Mouse (Mus musculus) heart, adult 2 months (tissue): ENCODE results near the gene Nsg2. TPM values are rescaled to one million over a fixed set of nuclear protein-coding genes. Genes with fewer than 3 reads are reported as not detected.

Source experiments
- DNase-seq, 2 experiments: peaks; one replicate each; pipeline ENCODE4 v3.0.0; 2021
- H3K27ac ChIP-seq: fragments of 200-600 bp; 2 replicates; pipeline ENCODE4 v1.8.1; 2022
- H3K27me3 ChIP-seq: fragments of 200-500 bp; 2 replicates; pipeline ENCODE4 v1.6.1; 2012; ENCODE audit warnings: mild to moderate bottlenecking, low read length, inconsistent platforms, mixed read lengths; ENCODE audit not compliant: control insufficient read depth, insufficient read depth
- H3K36me3 ChIP-seq: fragments of 200-500 bp; 2 replicates; pipeline ENCODE4 v1.6.1; 2012; ENCODE audit warnings: low read length, inconsistent platforms; ENCODE audit not compliant: control insufficient read depth, insufficient read depth
- H3K4me1 ChIP-seq: fragments of 200-500 bp; 2 replicates; pipeline ENCODE4 v1.6.1; 2011; ENCODE audit warnings: low read length; ENCODE audit not compliant: control insufficient read depth, insufficient read depth
- H3K4me3 ChIP-seq: fragments of 200-600 bp; 2 replicates; pipeline ENCODE4 v1.8.1; 2022
- H3K79me2 ChIP-seq: fragments of 200-500 bp; replicated peaks from 2 replicates; pipeline ENCODE4 v1.6.1; 2012; ENCODE audit warnings: mild to moderate bottlenecking, inconsistent platforms, low read length, moderate library complexity, mixed read lengths; ENCODE audit not compliant: control insufficient read depth, insufficient read depth
- H3K9ac ChIP-seq: fragments of 200-500 bp; 2 replicates; pipeline ENCODE4 v1.6.1; 2012; ENCODE audit warnings: low read depth, mild to moderate bottlenecking, control low read depth, inconsistent platforms, low read length, mixed read lengths
- CTCF ChIP-seq: fragments of 200-600 bp; IDR thresholded peaks from 2 replicates; pipeline ENCODE4 v1.8.1; 2022; ENCODE audit warnings: antibody characterized with exemption, mild to moderate bottlenecking, moderate library complexity
- EP300 ChIP-seq: fragments of 200-500 bp; IDR thresholded peaks from 2 replicates; pipeline ENCODE4 v1.6.1; 2011; ENCODE audit warnings: low read depth, low read length, control low read depth; ENCODE audit not compliant: insufficient read depth
- POLR2A ChIP-seq: fragments of 200-500 bp; IDR thresholded peaks from 2 replicates; pipeline ENCODE4 v1.6.1; 2011; ENCODE audit warnings: mild to moderate bottlenecking, low read depth, low read length, control low read depth; ENCODE audit not compliant: insufficient read depth
- WGBS: fragments of 180-500 bp; shearing (Covaris S2); methylation state at CpG from one replicate; pipeline ENCODE4 v1.1.7; 2018; 5-methylcytosine and 5-hydroxymethylcytosine counted together
- intact Hi-C: fragments of 180-260 bp; cut with DNase I; formaldehyde crosslinking; loops from one replicate; pipeline ENCODE4 v1.15.1; 2025
- polyA plus RNA-seq: library from polyadenylated mRNA; depleted of rRNA; stranded (reverse); fragments of >200 nt; gene quantifications from 2 replicates; pipeline ENCODE4 v1.2.3, GENCODE M21; 2012
- total RNA-seq, 2 experiments: library from RNA; stranded (reverse); gene quantifications; 2 replicates each; pipeline ENCODE4 v1.2.3; 2021

Gene Nsg2
- total and polyA plus RNA-seq, 3 experiments: 0.76 to 1.4 (median 1.1) TPM

DNA sequence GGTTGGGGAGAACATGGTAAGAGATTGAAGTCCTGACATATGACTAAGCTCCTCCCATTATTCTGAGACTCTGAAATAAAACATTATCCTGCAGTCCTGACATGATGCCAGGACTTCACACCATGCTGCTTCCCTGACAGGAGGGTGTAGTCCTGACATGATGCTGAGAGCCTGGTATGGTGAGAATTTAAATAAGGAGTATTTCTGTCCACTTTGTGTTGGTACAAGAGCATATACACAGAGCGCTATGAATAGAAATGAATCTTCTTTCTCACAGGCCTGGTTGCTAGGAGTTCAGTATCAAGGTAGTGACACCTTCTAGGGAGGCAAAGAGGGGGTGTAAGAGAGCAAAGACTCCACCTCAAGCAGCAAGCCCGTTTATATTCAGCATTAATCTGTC lies 60.8 kb downstream of the Nsg2 start:
- Histone ChIP-seq H3K79me2 (no peaks in the 10 kb centered on the region), H3K27ac (no peak overlapping the region), H3K27me3 (no peaks in the 10 kb centered on the region), H3K9ac (no peak overlapping the region), H3K4me1 (peaks cover 1% of the 10 kb centered on the region; the same call in 1 of the 2 replicates), H3K4me3 (no peak overlapping the region), H3K36me3 (no peaks in the 10 kb centered on the region)
- WGBS: 49% methylated on average over 2 of the region's 2 CpGs
- no peak for DNase-seq
- TF ChIP-seq CTCF: no peak
- no peak for TF ChIP-seq EP300
- no peak for TF ChIP-seq POLR2A
- intact Hi-C loops: no loop called here

GRCm38 (mm10) chr11:32061874-32062273 lies 61.6 kb downstream of the Nsg2 start:
- Histone ChIP-seq H3K27me3 (no peaks in the 10 kb centered on the region), H3K27ac (no peak overlapping the region; the same call in 1 of the 2 replicates), H3K9ac (no peak overlapping the region), H3K36me3 (no peaks in the 10 kb centered on the region), H3K79me2 (no peaks in the 10 kb centered on the region), H3K4me3 (no peak overlapping the region), H3K4me1 (peaks cover 1% of the 10 kb centered on the region; the same call in 1 of the 2 replicates)
- DNase-seq: peak; percentile 21 to 25
- WGBS: 69% methylated on average over 10 of the region's 10 CpGs
- intact Hi-C loops: no loop called here
- TF ChIP-seq CTCF (no peak), EP300 (no peak), POLR2A (no peak)

DNA sequence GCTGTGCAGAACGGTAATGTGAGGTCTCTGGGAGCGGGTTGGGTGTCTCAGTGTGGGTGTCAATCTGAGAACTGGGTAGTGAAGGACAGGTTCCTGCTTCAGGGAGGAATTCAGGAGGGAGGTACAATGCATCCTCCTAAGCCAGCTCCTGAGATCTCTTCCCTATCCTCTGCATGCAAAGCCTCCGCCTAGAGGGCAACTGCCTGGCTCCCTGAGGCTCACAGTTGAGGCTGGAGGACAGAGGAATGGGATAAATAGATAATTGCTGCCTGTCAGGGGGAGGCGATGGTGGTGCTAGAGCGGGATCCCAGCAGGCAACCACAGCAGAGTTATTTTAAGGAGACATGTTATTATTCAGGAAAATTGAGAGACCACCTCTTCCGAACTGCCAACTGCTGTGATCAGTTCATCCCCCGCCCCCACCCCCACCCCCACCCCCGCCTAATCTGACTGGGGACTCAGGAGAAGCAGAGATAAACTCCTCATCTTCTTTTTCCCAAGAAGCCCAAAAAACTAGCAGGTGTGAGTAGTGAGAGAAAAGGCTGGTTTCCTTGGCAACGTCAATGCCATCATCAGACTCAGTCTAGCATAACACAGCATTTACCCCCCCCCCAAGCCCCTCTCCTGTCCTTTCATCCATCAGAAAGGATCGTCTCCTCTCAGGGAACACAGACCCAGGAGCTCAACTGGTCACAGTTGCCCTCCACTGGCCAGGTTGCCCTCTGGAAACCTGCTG lies 63.7 kb downstream of the Nsg2 start:
- Histone ChIP-seq H3K4me1 (peaks cover 1% of the 10 kb centered on the region; the same call in 1 of the 2 replicates), H3K27me3 (no peaks in the 10 kb centered on the region), H3K9ac (no peak overlapping the region), H3K36me3 (no peaks in the 10 kb centered on the region), H3K79me2 (no peaks in the 10 kb centered on the region), H3K4me3 (no peak overlapping the region), H3K27ac (no peak overlapping the region)
- intact Hi-C loops: no loop called here
- WGBS: 49% methylated on average over 10 of the region's 10 CpGs
- no peak for DNase-seq
- TF ChIP-seq EP300: no peak
- TF ChIP-seq POLR2A: no peak
- TF ChIP-seq CTCF: no peak

DNA sequence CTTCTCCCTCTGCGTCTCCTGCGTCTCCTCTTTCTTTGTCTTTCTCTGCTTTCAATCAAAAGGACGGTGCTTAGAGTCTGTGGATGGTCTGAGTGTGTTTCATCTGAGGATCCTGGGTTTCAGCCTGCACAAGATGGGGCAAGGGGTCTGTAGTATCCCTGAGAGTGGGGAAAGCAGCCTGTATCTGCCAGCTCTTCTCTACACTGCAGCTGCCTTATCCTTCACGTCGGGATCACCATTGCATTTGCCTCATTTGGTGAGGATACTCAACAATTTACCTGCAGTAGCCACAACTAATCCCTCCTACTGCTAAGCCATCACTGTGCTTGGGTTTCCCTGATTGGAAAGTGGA lies 64.2 kb downstream of the Nsg2 start:
- DNase-seq: no peak
- Histone ChIP-seq H3K27ac (no peak overlapping the region), H3K27me3 (no peaks in the 10 kb centered on the region), H3K4me3 (no peak overlapping the region), H3K4me1 (peaks cover 1% of the 10 kb centered on the region; the same call in 1 of the 2 replicates), H3K79me2 (no peaks in the 10 kb centered on the region), H3K9ac (no peak overlapping the region), H3K36me3 (no peaks in the 10 kb centered on the region)
- TF ChIP-seq CTCF (no peak), POLR2A (no peak), EP300 (no peak)
- intact Hi-C loops: no loop called here
- WGBS: 57% methylated on average over 5 of the region's 5 CpGs

GRCm38 (mm10) chr11:32068736-32069490 lies 68.7 kb downstream of the Nsg2 start:
- intact Hi-C loops: no loop called here
- DNase-seq: no peak
- H3K9ac ChIP-seq: no peak overlapping the region

DNA sequence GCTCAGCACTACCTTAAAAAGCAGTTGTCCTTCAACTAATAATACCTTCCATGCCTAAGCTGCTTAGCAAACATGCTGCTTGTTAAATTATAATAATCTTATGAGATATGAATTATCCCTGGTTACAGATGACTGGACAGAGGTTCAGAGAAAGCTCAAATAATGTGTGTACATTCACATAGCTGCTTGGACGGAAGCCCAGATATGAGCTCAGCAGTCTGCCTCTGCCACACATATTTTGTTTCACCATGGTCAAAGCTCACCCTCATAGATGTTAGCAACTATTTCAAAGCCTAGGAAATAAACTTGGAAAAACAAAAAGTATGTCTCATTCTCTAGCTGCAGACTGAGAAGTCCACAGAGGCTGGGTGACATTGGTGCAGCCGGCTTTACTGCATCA lies 74.9 kb downstream of the Nsg2 start:
- Histone ChIP-seq H3K4me1 (no peaks in the 10 kb centered on the region), H3K4me3 (no peak overlapping the region), H3K36me3 (no peaks in the 10 kb centered on the region), H3K9ac (no peak overlapping the region), H3K79me2 (no peaks in the 10 kb centered on the region), H3K27ac (no peak overlapping the region), H3K27me3 (no peaks in the 10 kb centered on the region)
- 66% methylated on average over 2 of the region's 2 CpGs for WGBS
- TF ChIP-seq POLR2A (no peak), EP300 (no peak), CTCF (no peak)
- intact Hi-C loops: no loop called here
- DNase-seq: no peak

More at GRCm38 (mm10) chr11:32068736-32069490, 68.7 kb downstream of the Nsg2 start:
- Histone ChIP-seq H3K36me3 (no peaks in the 10 kb centered on the region), H3K4me1 (no peaks in the 10 kb centered on the region), H3K79me2 (no peaks in the 10 kb centered on the region), H3K27me3 (no peaks in the 10 kb centered on the region), H3K27ac (no peak overlapping the region), H3K4me3 (no peak overlapping the region)
- TF ChIP-seq EP300 (no peak), POLR2A (no peak), CTCF (no peak)
- WGBS: 56% methylated on average over 12 of the region's 12 CpGs
